Mouse (Mus musculus) spleen, adult 2 months (tissue): ENCODE data around the gene Tacr3.

Experiments used
- CTCF ChIP-seq: fragments of 200-500 bp; IDR thresholded peaks from 2 replicates; pipeline ENCODE4 v1.5.1; 2011; ENCODE audit warnings: mild to moderate bottlenecking, inconsistent platforms; ENCODE audit not compliant: insufficient read depth, insufficient read length, insufficient replicate concordance; ENCODE audit errors: extremely low read depth
- POLR2A ChIP-seq: fragments of 200-500 bp; IDR thresholded peaks from 2 replicates; pipeline ENCODE4 v1.6.1; 2011; ENCODE audit warnings: low read depth, low read length, inconsistent platforms

DNA sequence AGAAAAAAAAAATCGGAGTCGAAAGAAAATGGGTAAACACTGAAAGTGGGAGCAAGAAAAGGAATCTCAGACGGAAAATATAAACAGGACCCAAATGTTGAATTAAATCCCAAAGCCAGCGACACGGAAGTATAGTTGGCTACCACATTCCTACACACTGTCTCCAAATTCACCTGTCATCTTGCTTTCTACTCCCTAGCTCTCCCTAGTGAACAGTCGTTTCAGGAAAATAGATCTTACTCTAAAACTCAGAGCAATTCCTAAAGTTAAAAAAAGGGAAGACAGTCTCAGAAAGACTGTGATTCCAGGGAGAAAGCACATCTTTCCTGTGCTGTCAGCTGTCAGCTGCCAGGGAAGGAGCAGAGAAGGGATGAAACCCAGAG, 324 bp upstream of the Tacr3 start:
- TF ChIP-seq POLR2A (no peak), CTCF (no peak)
